Mouse (Mus musculus) bone marrow, adult 2 months (tissue): ENCODE results near the gene Padi6.

Experiments
- CTCF ChIP-seq: fragments of 200-500 bp; IDR thresholded peaks from 2 replicates; pipeline ENCODE4 v1.5.1; 2011; ENCODE audit warnings: low read length, control low read depth; ENCODE audit not compliant: control insufficient read depth, insufficient read depth
- POLR2A ChIP-seq: fragments of 200-500 bp; IDR thresholded peaks from 2 replicates; pipeline ENCODE4 v1.6.1; 2011; ENCODE audit warnings: low read depth, mild to moderate bottlenecking, control low read depth, low read length, borderline replicate concordance; ENCODE audit not compliant: control insufficient read depth

GRCm38 (mm10) chr4:140724739-140725138, 17.7 kb downstream of the Padi6 start:
- TF ChIP-seq CTCF (no peak), POLR2A (no peak)
